Mouse (Mus musculus) MEL (cell line): Measurements from ENCODE around the gene Gm49388.

ENCODE experiments used
- BHLHE40 ChIP-seq: IDR thresholded peaks from 2 replicates; pipeline ENCODE4 v1.6.1; 2012; ENCODE audit warnings: low read depth, mild to moderate bottlenecking, inconsistent platforms, low read length, improper control_type of control experiment, borderline replicate concordance
- CTCF ChIP-seq, 3 experiments: IDR thresholded peaks in 2 of 3; conservative IDR thresholded peaks in 1 of 3; 2 replicates each; pipeline ENCODE4 v1.5.1; 2011 to 2012; ENCODE audit warnings: low read length in 3 of 3, low read depth in 2 of 3, mild to moderate bottlenecking in 2 of 3, improper control_type of control experiment in 1 of 3, inconsistent platforms in 1 of 3, mixed read lengths in 1 of 3, moderate library complexity in 1 of 3; ENCODE audit not compliant: control insufficient read depth in 1 of 3, insufficient read depth in 1 of 3, poor library complexity in 1 of 3, severe bottlenecking in 1 of 3
- E2F4 ChIP-seq: IDR thresholded peaks from 2 replicates; pipeline ENCODE4 v1.6.1; 2011; ENCODE audit warnings: low read depth, low read length, improper control_type of control experiment, borderline replicate concordance
- ELF1 ChIP-seq: IDR thresholded peaks from 2 replicates; pipeline ENCODE4 v1.6.1; 2014; ENCODE audit warnings: low read depth, mild to moderate bottlenecking, inconsistent platforms, low read length, improper control_type of control experiment, moderate library complexity
- EP300 ChIP-seq, 2 experiments: IDR thresholded peaks; 2 replicates each; pipeline ENCODE4 v1.6.1; 2011; ENCODE audit warnings: improper control_type of control experiment in 2 of 2, low read length in 2 of 2, low read depth in 1 of 2, mild to moderate bottlenecking in 1 of 2
- MAX ChIP-seq: IDR thresholded peaks from 2 replicates; pipeline ENCODE4 v1.6.1; 2011; ENCODE audit warnings: low read length, improper control_type of control experiment
- NELFE ChIP-seq: IDR thresholded peaks from 2 replicates; pipeline ENCODE4 v1.6.1; 2011; ENCODE audit warnings: low read depth, low read length, improper control_type of control experiment
- POLR2A ChIP-seq, 2 experiments: IDR thresholded peaks; 2 replicates each; pipeline ENCODE4 v1.6.1; 2011 to 2012; ENCODE audit warnings: low read length in 2 of 2, mild to moderate bottlenecking in 2 of 2, control low read depth in 1 of 2, improper control_type of control experiment in 1 of 2, low read depth in 1 of 2, moderate library complexity in 1 of 2; ENCODE audit not compliant: control insufficient read depth in 1 of 2, insufficient read depth in 1 of 2, poor library complexity in 1 of 2
- POLR2AphosphoS2 ChIP-seq: IDR thresholded peaks from 2 replicates; pipeline ENCODE4 v1.6.1; 2011; ENCODE audit warnings: low read length, improper control_type of control experiment
- RAD21 ChIP-seq: IDR thresholded peaks from 2 replicates; pipeline ENCODE4 v1.6.1; 2011; ENCODE audit warnings: mild to moderate bottlenecking, low read depth, low read length, improper control_type of control experiment
- UBTF ChIP-seq: IDR thresholded peaks from 2 replicates; pipeline ENCODE4 v1.6.1; 2012; ENCODE audit warnings: low read depth, mild to moderate bottlenecking, inconsistent platforms, low read length, improper control_type of control experiment, moderate library complexity, borderline replicate concordance; ENCODE audit not compliant: insufficient read depth
- USF2 ChIP-seq, 2 experiments: IDR thresholded peaks; 2 replicates each; pipeline ENCODE4 v1.6.1; 2011 to 2012; ENCODE audit warnings: improper control_type of control experiment in 2 of 2, low read length in 2 of 2, borderline replicate concordance in 1 of 2, inconsistent platforms in 1 of 2, low read depth in 1 of 2, mild to moderate bottlenecking in 1 of 2; ENCODE audit not compliant: insufficient read depth in 1 of 2
- ZKSCAN1 ChIP-seq: IDR thresholded peaks from 2 replicates; pipeline ENCODE4 v1.6.1; 2012; ENCODE audit warnings: low read depth, mild to moderate bottlenecking, inconsistent platforms, low read length, improper control_type of control experiment, moderate library complexity
- ZNF384 ChIP-seq: IDR thresholded peaks from 2 replicates; pipeline ENCODE4 v1.6.1; 2012; ENCODE audit warnings: low read depth, mild to moderate bottlenecking, inconsistent platforms, low read length, improper control_type of control experiment

- no peak for TF ChIP-seq EP300 (IDR thresholded peaks at IDR 0.05; ENCODE audit: low read depth in 1 of 2, low read length in 2 of 2)
- no peak for TF ChIP-seq NELFE
- TF ChIP-seq POLR2A (IDR thresholded peaks at IDR 0.05; ENCODE audit: control insufficient read depth in 1 of 2, insufficient read depth in 1 of 2, low read depth in 1 of 2, low read length in 2 of 2, poor library complexity in 1 of 2) = no peak
- TF ChIP-seq USF2 (IDR thresholded peaks at IDR 0.05; ENCODE audit: borderline replicate concordance in 1 of 2, insufficient read depth in 1 of 2, low read depth in 1 of 2, low read length in 2 of 2) = no peak
- no peak for TF ChIP-seq ELF1
- no peak for TF ChIP-seq E2F4
- no peak for TF ChIP-seq ZNF384
- TF ChIP-seq CTCF (IDR thresholded peaks at IDR 0.05 in 2 of 3, conservative IDR thresholded peaks at IDR 0.05 in 1 of 3; ENCODE audit: control insufficient read depth in 1 of 3, insufficient read depth in 1 of 3, low read depth in 2 of 3, low read length in 3 of 3, poor library complexity in 1 of 3, severe bottlenecking in 1 of 3) = peak in 2 of 3 experiments; percentile 27 to 45; a peak in 3 of 6 replicates
- no peak for TF ChIP-seq BHLHE40
- peak; percentile 33 for TF ChIP-seq RAD21
- TF ChIP-seq POLR2AphosphoS2 = no peak
- no peak for TF ChIP-seq UBTF
- TF ChIP-seq ZKSCAN1 = no peak
- TF ChIP-seq MAX = 0 out of 2 replicates have a peak, but pooled peaks have one; percentile 24
These were observed 30.8 kb downstream of the Gm49388 start for GRCm38 (mm10) chr7:127815954-127816821.
